Mouse (Mus musculus) ES-E14 (cell line): ENCODE results near the gene Slc25a42. TPM values are rescaled to one million over a fixed set of nuclear protein-coding genes. Genes with fewer than 3 reads are reported as not detected.

Experiments
- DNase-seq: peaks from one replicate; pipeline ENCODE4 v3.0.0-alpha.2; 2013; ENCODE audit warnings: low read depth, low spot score
- H3K27ac ChIP-seq: 2 replicates; pipeline ENCODE4 v1.5.1; 2012; ENCODE audit warnings: low read depth, mild to moderate bottlenecking, low read length, moderate library complexity, mixed read lengths; ENCODE audit not compliant: poor library complexity, insufficient read depth, severe bottlenecking
- H3K36me3 ChIP-seq: 2 replicates; pipeline ENCODE4 v1.6.1; 2012; ENCODE audit warnings: mild to moderate bottlenecking, low read length, moderate library complexity, mixed read lengths; ENCODE audit not compliant: control insufficient read depth, poor library complexity, insufficient read depth, severe bottlenecking
- H3K4me1 ChIP-seq, 2 experiments: fragments of 150-350 bp in 1 of 2; sonication (generic) in 1 of 2; 2 replicates each; pipeline ENCODE4 v1.6.1; 2012; ENCODE audit warnings: low read length in 2 of 2, mild to moderate bottlenecking in 1 of 2, mixed read lengths in 1 of 2; ENCODE audit not compliant: control insufficient read depth in 2 of 2, insufficient read depth in 2 of 2, poor library complexity in 1 of 2
- H3K4me3 ChIP-seq, 2 experiments: fragments of 150-350 bp in 1 of 2; sonication (generic) in 1 of 2; 2 replicates each; pipeline ENCODE4 v1.5.1; 2012; ENCODE audit warnings: low read length in 2 of 2, low read depth in 1 of 2, mild to moderate bottlenecking in 1 of 2, mixed read lengths in 1 of 2; ENCODE audit not compliant: insufficient read depth in 1 of 2, poor library complexity in 1 of 2, severe bottlenecking in 1 of 2
- H3K9ac ChIP-seq: 2 replicates; pipeline ENCODE4 v1.6.1; 2012; ENCODE audit warnings: low read depth, mild to moderate bottlenecking, low read length, mixed read lengths; ENCODE audit not compliant: poor library complexity, insufficient read depth, severe bottlenecking
- H3K9me3 ChIP-seq: fragments of 150-350 bp; sonication (generic); 2 replicates; pipeline ENCODE4 v1.6.1; 2012; ENCODE audit warnings: low read depth, mild to moderate bottlenecking, low read length; ENCODE audit not compliant: control insufficient read depth, insufficient read depth
- CHD2 ChIP-seq: IDR thresholded peaks from 2 replicates; pipeline ENCODE4 v1.6.1; 2014; ENCODE audit warnings: mild to moderate bottlenecking, low read depth, low read length, inconsistent platforms
- HCFC1 ChIP-seq: IDR thresholded peaks from 2 replicates; pipeline ENCODE4 v1.6.1; 2012; ENCODE audit warnings: low read length, inconsistent platforms, borderline replicate concordance; ENCODE audit not compliant: insufficient read depth
- MAFK ChIP-seq: IDR thresholded peaks from 2 replicates; pipeline ENCODE4 v1.6.1; 2014; ENCODE audit warnings: mild to moderate bottlenecking, low read depth, low read length, inconsistent platforms; ENCODE audit not compliant: insufficient read depth
- ZC3H11A ChIP-seq: IDR thresholded peaks from 2 replicates; pipeline ENCODE4 v1.6.1; 2012; ENCODE audit warnings: low read depth, mild to moderate bottlenecking, inconsistent platforms, low read length, borderline replicate concordance
- ZNF384 ChIP-seq: IDR thresholded peaks from 2 replicates; pipeline ENCODE4 v1.6.1; 2012; ENCODE audit warnings: low read depth, low read length, inconsistent platforms
- in situ Hi-C, 2 experiments: fragments of 600-800 bp; cut with MboI; formaldehyde crosslinking; loops; one replicate each; pipeline ENCODE4 v1.15.1; 2025; ENCODE audit warnings: low sequenced_read_pairs in 2 of 2, inconsistent platforms in 1 of 2; ENCODE audit not compliant: unreplicated experiment in 2 of 2
- total RNA-seq: library from RNA; depleted of rRNA; stranded (reverse); fragments of 300-350 nt; gene quantifications from 2 replicates; pipeline ENCODE4 v1.2.3, GENCODE M21; 2012

Gene Slc25a42
- total RNA-seq, 1 experiment, result 5.8 TPM

GRCm38 (mm10) chr8:70139981-70140380 lies 72.1 kb downstream of the Slc25a42 start:
- TF ChIP-seq ZC3H11A (no peak), CHD2 (no peak), MAFK (no peak), HCFC1 (no peak), ZNF384 (no peak)
- H3K36me3 ChIP-seq, result peaks cover 14% of the 10 kb centered on the region; the same call in 1 of the 2 replicates
- in situ Hi-C loops, result no loop called here

GRCm38 (mm10) chr8:70139026-70139857 lies 72.9 kb downstream of the Slc25a42 start, which contains the start of the genes Rfxank, Borcs8 and Mef2b:
TSS of gene Rfxank (minus strand) at chr8:70139154.
TSS of gene Borcs8 (plus strand) at chr8:70139499.
TSS of gene Mef2b (plus strand) at chr8:70139711.
- peak; percentile 99 for DNase-seq
- 0 out of 2 replicates have a peak, but pooled peaks have one; percentile 35 for TF ChIP-seq HCFC1
- TF ChIP-seq ZC3H11A, result no peak
- Histone ChIP-seq H3K27ac (0 out of 2 replicates have a peak within 1 kb of the TSS, but pooled peaks have one; percentile 65), H3K9me3 (no peaks in the 10 kb centered on the region), H3K9ac (peak within 1 kb of the TSS; percentile 95), H3K4me1 (0 out of 4 replicates have a peak, but pooled peaks cover 0 to 4% of the 10 kb centered on the region in 2 experiments), H3K4me3 (peak within 1 kb of the TSS; percentile 98 to 99), H3K36me3 (peaks cover 16% of the 10 kb centered on the region)
- in situ Hi-C loops, result no loop called here

More at GRCm38 (mm10) chr8:70139981-70140380, 72.1 kb downstream of the Slc25a42 start:
- H3K9me3 ChIP-seq, result no peaks in the 10 kb centered on the region
- H3K4me1 ChIP-seq, result 0 out of 4 replicates have a peak, but pooled peaks cover 0 to 4% of the 10 kb centered on the region in 2 experiments
- H3K27ac ChIP-seq, result no peak overlapping the region
- peak overlapping the region; percentile 95 for H3K9ac ChIP-seq
- no peak for DNase-seq
- peak overlapping the region; percentile 98 to 99 for H3K4me3 ChIP-seq

- no peak for DNase-seq
- Histone ChIP-seq H3K9ac (no peak overlapping the region), H3K9me3 (no peaks in the 10 kb centered on the region), H3K36me3 (peaks cover 30% of the 10 kb centered on the region), H3K4me3 (no peak overlapping the region), H3K4me1 (0 out of 4 replicates have a peak, but pooled peaks cover 0 to 4% of the 10 kb centered on the region in 2 experiments), H3K27ac (no peak overlapping the region)
- in situ Hi-C loops, result no loop called here
- TF ChIP-seq ZC3H11A (no peak), MAFK (no peak), ZNF384 (no peak), CHD2 (no peak), HCFC1 (no peak)
These were observed 74.2 kb downstream of the Slc25a42 start for GRCm38 (mm10) chr8:70137890-70138289.

GRCm38 (mm10) chr8:70136591-70136990 lies 75.5 kb downstream of the Slc25a42 start:
- H3K4me1 ChIP-seq, result 0 out of 4 replicates have a peak, but pooled peaks cover 0 to 7% of the 10 kb centered on the region in 2 experiments
- TF ChIP-seq HCFC1 (no peak), MAFK (no peak), CHD2 (no peak), ZNF384 (no peak), ZC3H11A (no peak)

More at GRCm38 (mm10) chr8:70136591-70136990, 75.5 kb downstream of the Slc25a42 start:
- no peak for DNase-seq
- Histone ChIP-seq H3K36me3 (peaks cover 29% of the 10 kb centered on the region), H3K9me3 (no peaks in the 10 kb centered on the region), H3K9ac (no peak overlapping the region), H3K27ac (no peak overlapping the region), H3K4me3 (no peak overlapping the region)
- in situ Hi-C loops, result no loop called here
